Mouse (Mus musculus) erythroblast, embryonic 14.5 days (primary cell): ENCODE results near the gene Mettl3.

ENCODE experiments used
- GATA1 ChIP-seq: IDR thresholded peaks from 2 replicates; pipeline ENCODE4 v1.6.1; 2012; ENCODE audit warnings: low read length, inconsistent platforms, mixed read lengths
- TAL1 ChIP-seq: IDR thresholded peaks from 3 replicates; pipeline ENCODE4 v1.6.1; 2012; ENCODE audit warnings: low read length, inconsistent platforms, mixed read lengths

DNA sequence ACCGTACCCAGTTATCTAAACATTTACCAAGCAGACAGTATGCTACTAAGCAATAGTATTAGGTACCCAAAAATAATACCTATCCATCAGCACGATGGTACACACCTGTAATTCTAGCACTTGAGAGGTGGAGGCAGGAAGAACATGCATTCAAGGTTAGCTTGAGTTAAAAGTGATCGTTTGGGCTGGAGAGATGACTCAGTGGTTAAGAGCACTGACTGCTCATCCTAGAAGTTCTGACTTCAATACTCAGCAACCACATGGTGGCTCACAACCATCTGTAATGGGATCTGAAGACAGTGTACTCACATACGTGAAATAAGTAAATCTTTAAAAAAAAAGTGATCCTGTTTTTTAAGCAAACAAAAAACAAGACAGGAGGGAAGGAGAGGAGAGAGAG is 58.8 kb downstream of the Mettl3 start:
- TF ChIP-seq TAL1: no peak
- no peak for TF ChIP-seq GATA1
